Mouse (Mus musculus) lung, postnatal 10 days (tissue): Measurements from ENCODE around the gene Tcte1.

Experiments
- DNase-seq: peaks from one replicate; pipeline ENCODE4 v3.0.0; 2021

The Tcte1 gene

DNA sequence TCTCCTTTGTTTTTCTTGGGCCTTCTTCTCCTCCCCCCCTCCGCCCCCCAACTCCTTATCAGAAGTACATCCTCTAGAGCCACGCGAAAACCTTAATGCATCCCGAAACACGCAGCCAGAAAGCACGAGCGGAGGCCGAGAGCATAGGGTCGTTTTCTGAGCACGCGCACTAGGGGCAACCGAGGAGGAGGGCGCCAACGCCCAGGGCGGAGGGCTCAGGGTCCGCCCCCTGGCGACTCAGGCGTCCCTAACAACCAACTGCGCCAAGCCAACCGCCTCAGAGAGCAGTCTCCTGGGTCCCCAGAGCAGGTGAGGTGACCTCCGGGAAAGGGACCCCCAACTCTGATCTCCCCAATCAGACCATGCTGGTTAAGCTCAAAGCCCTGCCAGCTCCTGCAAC lies at the start of gene Tcte1:
Tcte1 (plus strand) TSS at position 172 of the 400 bp plus-strand sequence.
- peak; percentile 27 for DNase-seq

DNA sequence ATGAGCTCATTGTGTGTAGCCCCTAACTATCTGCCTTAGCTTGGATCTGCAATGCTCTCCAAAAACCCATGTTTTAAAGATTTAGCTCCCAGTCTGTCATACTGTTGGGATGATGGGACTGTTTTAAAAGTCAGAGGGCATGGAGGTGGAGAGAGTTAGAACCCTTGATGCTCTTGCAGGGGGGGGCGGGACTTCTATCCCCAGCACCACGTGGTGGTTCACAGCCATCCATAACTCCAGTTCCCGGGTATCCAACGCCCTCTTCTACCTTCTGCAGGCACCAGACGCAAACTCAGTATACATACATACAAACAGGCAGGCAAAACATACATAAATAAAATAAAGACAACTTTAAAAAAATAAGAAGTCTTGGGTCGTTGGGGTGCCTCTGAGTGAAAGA lies 49.6 kb upstream of the Tcte1 start:
- no peak for DNase-seq

DNA sequence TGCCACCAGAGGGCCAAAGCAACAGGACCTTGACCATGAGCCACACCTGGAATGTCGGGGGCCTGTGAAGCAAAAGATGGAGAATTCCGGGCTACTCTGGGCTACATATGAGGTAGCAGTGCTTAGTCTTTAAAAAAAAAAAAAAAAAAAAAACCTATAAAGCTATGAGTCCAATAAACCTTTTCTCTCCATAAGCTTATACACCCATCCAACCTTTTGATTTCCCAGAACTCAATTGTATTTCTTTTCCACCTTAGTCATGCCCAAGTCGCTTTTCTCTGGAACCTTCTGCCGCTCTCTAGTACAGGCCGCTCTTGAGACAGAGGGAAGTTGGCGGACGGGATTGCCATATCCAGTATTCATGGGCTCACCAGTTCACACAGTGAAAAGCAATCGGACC lies 49.1 kb upstream of the Tcte1 start:
- no peak for DNase-seq

DNA sequence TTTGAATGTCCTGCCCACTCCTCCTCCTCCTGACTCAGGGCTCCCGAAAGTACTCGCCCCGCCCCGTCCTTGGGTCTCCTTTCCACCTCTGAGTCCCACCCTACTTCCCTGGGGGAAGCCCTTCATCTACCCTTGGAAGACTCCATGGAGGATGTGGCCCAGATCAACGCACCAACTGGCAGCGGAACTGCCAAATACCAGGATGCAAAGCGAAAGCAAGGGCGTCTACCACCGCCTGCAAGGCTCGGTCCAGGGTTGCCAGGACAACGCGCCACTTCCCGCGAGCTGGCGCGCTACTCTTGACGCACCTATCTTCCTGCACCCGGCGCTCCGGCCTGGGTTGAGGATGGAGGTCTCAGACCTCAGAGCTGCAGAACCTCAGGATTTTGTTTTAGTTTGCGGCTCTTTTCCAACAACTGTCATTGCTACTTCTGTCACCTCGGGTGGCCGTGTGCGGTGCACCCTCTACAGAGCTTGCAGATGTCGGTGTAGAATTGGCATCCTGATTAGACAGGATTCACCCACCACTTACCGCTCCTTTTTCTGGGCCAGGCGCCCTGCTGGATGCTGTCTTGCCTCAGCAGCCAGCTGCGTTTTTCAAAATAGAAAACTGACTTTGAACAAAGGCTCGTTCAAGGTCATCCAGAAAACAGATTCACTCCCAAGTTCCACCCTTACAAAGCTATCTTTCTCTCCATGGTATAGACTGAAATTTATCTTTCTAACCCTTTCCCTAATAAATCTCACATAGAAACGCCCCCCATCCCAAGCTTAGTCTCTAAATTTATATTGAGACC lies 48.4 kb upstream of the Tcte1 start, which contains the start of gene Spats1:
Spats1 (minus strand) TSS at position 747 of the 797 bp plus-strand sequence.
- peak; percentile 68 for DNase-seq

DNA sequence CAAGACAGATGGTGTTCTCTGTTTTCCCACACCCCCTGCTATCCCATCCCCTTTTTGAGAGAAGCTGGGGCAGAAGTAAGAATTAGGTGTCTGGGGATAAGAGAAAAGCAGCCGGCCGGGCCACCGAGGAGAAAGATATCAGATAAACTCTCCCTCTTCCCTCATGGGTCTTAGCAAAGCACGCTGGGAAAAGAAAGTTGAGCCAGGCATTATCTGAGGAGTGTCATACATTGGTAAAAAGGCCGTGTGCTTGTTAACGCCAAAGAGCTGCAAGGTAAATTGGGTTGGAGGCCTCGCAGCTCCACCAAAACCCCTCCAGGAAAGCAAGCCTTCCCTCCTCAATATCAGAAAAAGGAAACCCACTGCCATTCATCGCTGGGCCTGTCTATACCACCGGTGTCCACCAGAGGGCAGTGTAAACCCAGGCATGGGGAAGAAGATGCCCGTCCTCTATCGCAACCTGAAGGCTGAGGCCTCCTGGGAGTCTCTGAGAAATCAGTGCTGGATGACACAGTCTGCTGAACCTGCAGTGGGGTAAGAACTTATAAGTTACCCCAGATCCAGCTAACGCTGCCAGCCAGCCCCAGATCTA lies 44.9 kb upstream of the Tcte1 start:
- DNase-seq: peak; percentile 85

DNA sequence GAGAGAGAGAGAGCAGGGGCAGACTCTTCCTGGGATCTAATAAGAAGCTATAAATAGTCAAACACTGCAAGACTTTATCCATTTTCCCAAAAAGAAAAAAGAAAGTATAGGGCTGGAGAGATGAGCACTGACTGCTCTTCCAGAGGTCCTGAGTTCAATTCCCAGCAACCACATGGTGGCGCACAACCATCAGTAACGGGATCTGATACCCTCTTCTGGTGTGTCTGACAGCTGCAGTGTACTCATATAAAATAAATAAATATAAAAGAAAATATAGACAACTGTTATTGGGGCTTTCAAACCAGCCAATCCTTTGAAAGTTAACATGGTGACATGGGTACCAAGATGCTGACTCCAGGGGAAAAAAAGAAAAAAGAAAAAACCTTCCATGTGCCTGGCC lies 42.8 kb upstream of the Tcte1 start:
- DNase-seq: no peak

DNA sequence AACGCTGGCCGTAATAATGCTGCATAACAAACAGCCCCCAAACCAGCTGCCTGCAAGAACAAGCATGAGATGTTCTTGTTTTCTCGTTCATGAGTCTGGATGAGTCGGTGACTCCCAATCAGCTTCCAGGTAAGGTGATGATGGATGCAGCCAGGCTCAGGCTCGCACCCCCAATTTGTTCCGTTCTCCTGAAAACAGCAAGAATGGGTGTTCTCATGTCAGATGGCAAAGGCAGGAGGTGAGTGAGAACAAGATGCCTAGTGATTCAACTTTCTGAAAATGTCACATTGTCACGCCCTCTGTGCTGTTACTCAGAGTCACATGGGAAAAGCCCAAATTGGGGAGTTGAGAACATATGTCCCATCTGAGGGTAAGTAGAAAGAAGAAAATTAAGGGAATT lies 37.7 kb upstream of the Tcte1 start:
- no peak for DNase-seq

DNA sequence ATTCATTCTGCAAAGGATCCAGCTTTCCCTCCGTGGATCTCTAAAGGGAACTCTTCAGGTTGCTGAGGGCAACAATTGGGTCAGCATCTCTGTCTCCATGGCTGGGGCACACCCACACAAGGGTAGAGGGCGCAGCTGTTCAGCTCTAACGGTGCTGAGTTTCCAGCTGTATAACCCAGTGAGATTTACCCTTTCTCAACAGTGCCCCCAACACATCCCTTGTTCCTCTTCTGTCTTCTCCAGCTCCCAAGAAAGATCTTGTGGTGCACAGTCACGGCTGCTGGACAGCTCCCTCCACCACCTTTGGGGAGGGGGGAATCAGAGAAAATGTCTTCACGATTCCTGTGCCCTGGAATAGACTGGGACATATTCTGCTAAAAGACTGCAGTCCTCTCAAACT lies 36.0 kb upstream of the Tcte1 start:
- DNase-seq: no peak

DNA sequence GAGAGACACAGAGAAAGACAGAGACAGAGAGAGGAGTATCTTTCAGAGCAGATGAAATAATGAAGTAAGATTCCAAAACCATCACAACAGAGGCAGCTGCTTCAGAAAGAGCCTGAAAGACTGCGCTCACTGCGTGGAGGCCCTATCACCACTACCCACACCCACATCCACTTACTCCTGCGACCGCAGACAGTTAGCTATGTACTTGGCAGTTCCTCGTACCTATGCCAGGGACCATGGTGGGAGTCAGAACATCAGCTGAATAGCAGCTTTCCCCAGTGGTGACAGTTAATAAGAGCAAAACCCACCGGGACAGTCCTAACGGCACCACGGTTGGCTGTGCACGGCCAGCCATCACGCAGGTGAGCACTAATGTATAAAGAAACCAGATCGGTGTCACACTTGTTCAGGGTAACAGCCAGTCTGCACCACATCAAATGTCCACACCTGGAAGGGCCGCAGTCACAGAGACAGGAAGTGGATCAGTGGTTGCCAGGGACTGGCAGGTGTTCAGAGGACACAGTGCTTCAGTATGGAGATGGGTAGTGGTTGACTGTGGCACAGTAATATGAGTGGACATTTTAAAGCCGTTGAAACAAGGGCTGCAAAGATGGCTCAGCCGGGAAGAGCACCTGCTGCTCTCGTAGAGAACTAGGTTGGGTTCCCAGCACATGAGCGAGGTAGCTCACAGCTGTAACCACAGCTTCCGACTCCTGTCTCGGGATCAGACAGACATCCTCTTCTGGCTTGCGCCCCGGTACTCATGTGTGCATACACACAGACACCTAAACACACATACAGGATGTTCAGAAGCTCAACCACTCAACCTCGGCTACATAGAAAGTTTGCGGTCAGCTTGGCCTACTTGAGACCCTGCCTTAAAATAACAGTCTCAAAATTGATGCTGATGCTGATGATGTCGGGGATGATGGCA lies 34.6 kb upstream of the Tcte1 start:
- no peak for DNase-seq

DNA sequence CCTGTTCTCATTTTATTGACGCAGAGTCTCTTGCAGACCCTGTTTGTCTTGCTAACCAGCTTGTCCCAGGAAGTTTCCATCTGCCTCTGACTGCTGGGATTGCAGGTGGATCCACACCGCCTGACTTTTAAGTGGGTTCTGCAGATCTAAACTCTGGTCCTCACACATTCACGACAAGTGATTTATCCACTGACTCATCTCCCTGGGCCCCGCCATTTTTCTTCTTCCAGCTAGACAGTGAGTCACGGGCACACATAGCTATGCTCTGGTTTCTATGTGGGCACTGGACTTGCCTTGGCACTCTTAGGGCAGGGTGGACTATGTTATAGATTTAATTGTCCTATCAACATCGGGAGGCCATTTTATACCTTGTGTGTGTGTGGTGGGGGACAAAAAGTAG lies 33.5 kb upstream of the Tcte1 start:
- DNase-seq: no peak

DNA sequence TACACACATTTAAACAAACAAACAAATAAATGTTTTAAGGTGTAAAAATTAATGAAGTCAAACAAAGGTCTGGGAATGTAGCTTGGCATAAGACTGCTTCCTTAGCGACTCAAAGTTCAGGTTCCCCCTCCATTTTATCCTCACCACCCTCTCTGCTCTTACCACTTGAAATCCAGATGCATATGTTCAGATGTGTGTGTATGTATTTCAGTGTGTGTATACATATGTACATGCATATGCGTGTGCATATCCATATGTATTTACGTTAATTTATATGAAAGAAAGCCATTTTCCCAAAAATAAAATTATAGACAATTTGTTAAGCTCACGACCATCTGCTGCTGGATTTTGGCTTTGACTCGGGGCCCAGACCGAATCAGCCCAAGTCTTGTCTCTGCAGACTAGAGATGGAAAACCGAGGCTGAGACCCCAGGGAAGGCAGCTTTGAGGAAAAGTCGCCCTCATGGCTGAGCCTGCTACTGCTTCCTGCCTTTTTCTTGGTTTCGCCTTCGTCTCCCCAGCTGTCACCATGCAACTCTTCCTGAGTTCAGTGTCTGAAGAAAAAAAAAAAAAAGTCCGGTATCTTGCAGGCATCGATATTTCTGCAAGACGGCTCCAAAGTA lies 32.6 kb upstream of the Tcte1 start:
- DNase-seq: no peak

DNA sequence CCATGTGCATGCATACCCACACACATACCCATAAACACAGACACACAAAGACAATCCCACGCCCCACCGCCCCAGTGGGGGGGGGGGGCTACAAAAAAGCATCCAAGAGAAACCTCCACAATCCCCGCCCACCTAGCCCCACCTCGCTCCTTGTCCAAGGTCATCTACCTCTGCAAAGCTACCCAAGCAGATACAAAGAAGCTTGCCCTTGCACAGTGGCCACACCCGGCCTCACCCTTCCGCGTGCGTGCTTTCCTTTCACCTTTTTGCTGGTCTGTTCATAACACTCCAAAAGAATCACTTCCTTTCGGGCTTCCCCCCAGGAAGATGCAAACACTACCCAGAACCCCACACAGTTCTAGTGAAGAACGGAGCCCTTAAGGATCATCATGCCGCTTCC lies 27.8 kb upstream of the Tcte1 start:
- no peak for DNase-seq

DNA sequence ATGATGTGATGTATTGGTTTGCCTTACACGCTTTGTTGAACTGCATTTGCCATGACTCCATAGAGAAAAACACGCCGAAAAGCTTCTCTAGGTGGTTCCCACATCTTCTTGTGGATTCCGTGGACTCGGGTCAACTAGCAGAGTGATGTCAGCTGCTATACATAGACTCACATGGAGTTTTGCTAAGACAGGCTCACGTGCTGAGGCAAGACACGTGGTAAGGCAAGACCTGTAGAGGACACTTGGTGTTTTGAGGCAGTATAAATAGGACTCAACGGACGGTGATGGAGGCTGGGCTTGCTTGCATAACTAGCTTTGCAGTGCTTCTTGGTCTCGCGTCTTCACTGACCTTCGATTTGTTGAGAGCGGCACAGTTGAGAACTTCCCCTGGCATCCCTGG lies 24.8 kb upstream of the Tcte1 start:
- DNase-seq: no peak

DNA sequence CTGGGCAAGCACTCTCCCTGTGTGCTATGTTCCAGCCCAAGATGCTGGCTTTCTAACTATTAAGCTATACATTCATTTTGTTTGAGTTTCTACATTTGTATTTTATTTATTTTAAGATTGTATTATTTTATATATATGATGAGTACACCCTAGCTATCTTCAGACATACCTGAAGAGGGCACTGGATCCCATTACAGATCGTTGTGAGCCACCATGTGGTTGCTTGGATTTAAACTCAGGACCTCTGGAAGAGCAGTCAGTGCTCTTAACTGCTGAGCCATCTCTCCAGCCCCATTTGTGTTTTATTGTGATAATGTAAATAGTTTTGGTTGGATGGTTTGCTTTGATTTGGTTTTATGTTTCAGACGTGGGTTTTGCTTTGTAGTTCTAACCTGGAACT lies 23.7 kb upstream of the Tcte1 start:
- no peak for DNase-seq

DNA sequence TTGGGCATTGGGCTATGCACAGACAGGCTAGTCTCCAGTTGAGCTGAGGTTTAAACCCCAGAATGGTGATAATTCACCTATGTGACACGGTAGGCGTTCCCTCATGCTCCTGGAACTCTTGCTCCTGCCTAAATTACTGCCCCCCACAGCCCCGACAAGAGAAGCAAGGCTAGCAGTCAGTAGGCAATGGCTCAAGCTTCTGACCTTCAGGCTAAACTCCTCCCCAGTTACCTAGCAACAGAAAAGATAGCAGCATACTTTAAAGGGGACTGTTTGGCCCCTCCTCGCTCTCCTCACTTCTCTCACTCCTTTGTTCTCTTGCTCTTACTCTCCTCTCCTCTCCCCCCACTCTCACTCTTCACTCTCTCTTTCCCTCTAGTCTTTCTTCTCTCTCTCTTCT lies 22.3 kb upstream of the Tcte1 start:
- no peak for DNase-seq

DNA sequence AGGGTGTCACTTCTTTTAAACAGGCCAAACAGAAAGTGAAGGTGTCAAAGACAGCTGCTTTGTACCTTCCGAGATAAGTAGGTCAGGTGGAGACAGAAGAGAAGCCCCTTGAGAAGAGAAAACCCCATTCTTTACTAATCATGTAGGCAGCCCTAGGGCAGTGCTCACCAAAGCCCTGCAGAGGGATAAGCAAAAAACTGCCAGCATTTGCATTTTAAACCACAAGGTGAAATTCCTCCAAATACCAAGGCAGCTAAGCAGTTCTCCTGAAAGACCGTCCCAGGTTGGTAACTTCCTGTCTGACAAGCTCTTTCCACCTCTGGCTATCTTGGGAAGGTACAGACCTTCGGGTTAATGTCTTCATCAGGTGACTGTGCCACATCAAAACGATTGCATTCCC lies 20.9 kb upstream of the Tcte1 start:
- no peak for DNase-seq

DNA sequence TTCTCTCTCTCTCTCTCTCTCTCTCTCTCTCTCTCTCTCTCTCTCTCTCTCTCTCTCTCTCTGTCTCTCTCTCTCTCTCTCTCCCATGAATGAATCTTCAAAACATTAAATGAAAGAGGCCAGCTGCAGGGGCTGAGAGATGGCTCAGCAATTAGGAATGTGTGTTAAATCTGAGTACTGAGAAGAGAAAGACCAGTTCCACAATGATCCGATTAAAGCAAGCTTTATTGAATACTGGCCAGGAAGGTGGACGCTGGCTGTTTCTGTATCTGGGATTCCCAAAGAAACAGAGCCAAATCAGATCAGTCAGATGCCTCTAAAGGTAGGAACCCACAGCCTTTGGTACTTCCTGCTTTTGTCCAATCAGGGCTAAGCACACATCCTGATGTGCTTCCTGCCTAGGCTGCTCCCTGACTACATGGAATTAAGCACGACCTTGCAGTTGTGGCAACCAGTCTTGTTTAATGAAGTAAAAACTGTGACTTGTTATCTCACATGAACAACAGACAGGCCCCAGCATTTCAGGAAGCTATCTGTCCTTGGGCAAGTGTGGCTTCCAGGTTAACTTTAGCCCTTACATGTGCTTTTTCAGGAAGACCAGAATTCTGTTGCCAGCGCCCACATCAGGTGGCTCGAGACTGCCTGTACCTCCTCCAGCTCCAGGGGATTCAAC lies 19.8 kb upstream of the Tcte1 start:
- no peak for DNase-seq

DNA sequence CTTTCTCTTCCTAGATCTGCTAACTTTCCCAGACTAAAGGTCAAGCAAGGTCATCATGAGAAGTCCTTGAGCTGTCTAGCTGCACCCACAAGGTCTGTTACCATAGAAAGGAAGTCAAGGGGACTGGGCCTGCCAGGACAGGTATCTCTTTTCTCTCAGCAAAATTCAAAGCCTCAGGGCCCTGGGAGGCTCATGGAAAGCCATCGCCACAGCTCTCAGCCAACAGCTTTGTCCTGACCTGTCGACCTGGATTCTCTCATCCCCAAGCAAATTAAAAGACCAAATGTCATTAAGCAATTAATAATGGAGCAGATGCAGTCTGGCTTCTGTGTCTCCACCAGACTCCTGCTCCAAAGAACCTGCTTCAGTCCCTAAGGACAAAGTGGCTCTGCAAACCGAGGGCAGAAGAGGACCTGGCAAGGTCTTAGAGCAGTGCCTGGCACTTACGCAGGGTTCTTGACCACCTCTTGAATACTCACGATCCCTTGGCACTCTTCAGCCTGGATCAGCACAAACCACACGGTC lies 17.2 kb upstream of the Tcte1 start:
- DNase-seq: no peak

DNA sequence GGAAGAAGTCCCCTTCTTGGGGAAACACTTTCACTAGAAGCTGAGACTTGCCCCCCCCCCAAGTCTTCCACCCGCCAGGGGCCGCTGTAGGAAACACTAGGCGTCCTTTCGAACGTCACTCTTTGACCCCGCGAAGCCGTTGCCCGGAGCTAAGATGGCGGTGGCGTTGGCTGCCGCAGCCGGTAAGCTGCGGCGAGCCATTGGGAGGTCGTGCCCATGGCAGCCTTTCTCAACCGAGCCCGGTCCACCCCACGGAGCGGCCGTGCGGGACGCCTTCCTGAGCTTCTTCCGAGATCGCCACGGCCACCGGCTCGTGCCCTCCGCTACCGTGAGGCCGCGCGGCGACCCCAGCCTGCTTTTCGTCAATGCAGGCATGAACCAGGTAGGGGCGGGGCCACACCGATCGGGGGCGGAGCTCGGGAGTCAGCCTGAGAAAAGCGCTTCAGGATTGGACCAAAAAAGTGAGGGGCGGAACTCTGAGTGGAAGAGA lies 16.5 kb upstream of the Tcte1 start, which contains the start of gene Aars2:
Aars2 (plus strand) TSS at position 142 of the 490 bp plus-strand sequence.
- peak; percentile 97 for DNase-seq

DNA sequence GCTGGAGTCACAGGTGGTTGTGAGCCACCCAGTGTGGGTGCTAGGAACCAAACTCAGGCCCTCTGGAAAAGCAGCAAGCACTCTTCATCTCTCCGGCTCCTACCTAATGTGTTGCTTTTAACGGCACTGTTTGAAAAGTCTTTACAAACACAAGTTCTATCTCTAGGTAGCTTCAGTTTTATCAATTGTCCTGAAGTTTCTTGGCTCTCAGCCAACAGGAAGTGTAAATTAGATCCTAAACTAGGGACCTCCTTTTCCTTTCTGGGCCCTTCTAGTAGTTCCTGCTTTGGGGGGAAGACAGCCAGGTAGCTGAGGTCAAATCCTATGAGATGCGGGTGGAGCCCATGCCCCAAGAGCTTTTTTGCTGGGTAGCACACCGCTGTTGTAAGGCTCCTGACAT lies 12.4 kb upstream of the Tcte1 start:
- no peak for DNase-seq

DNA sequence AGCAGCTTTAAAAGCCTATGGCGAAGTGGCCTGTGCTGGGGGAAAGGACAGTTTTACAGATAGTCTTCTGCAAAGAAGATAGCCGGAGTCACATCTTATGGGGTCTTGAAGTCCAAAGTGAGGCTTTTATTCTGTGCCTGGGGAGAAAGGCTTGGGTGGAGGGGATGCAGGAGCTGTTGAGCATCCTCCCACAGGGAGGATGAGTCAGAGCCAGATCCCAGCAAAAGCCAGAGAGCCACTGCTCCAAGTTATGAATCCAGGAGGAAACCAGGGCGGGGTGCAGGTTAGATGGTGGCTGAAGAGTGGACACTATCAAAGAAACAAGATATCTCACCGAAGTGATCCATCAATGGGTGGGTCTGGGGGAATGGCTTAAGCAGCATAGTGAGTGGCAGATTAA lies 11.5 kb upstream of the Tcte1 start:
- no peak for DNase-seq

DNA sequence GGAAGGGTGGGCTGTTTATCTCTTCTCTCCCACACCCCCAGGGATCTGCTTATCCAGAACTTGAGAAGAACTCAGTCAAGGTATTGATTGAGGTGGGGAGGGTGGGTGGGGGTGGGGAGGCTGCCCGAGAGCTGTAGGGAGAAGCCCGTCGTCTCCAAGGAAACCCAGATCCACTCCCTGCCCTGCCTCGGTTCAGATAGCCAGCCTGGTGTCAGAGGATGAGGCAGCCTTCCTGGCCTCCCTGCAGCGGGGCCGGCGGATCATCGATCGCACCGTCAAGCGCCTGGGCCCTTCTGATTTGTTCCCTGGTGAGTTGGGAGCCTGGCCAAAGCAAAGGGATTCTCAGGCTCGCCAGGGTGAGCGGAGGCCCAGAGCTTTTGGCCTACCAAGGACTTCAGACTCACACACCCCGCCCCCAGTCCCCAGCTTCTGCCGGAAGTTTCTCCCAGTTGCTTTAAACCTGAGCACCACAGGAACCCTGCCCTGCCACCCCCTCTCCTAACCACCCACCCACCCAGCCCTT lies 8.0 kb upstream of the Tcte1 start:
- DNase-seq: no peak
